Mouse (Mus musculus) heart, adult 2 months (tissue): ENCODE measurements around the gene Lrr1.

Experiments
- CTCF ChIP-seq: fragments of 200-600 bp; IDR thresholded peaks from 2 replicates; pipeline ENCODE4 v1.8.1; 2022; ENCODE audit warnings: antibody characterized with exemption, mild to moderate bottlenecking, moderate library complexity
- EP300 ChIP-seq: fragments of 200-500 bp; IDR thresholded peaks from 2 replicates; pipeline ENCODE4 v1.6.1; 2011; ENCODE audit warnings: low read depth, low read length, control low read depth; ENCODE audit not compliant: insufficient read depth

DNA sequence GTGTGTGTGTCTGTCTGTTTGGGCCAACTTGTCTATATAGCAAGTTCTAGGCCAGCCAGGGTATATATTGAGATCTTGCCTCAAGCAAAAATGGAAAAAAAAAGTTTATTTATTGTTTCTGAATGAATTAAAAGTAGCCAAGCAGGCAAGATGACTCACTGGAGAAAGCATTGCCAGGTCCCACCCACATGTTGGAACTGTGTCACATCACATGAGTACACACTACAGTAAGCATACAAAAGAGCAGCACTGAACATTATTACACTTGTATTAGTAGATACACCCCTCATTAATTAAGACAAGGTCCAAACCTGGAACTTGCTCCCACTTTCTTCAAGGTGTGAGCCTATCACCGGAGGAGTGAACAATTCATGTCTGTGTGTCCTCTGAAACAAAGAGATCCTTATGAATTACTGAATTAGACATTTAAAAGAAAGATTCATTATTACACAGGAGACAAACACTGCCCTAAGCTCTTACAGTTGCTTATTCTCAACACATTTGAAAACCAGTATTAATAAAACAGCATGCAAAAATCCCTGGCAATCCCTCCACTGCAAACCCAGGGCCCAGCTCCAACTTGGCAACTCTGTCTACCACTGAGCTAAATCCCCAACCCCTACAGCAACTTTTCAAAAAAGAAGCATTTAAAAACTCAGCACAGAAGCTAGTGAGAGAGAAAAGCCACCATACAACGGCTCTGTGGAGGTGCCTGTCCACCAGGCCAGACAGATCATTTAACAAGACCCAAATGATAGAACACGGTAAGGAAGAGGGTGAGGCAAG is 46.6 kb downstream of the Lrr1 start:
- TF ChIP-seq CTCF, result no peak
- no peak for TF ChIP-seq EP300
